ENCODE assay signal across 16 mouse cellular contexts in the genomic region with DNA sequence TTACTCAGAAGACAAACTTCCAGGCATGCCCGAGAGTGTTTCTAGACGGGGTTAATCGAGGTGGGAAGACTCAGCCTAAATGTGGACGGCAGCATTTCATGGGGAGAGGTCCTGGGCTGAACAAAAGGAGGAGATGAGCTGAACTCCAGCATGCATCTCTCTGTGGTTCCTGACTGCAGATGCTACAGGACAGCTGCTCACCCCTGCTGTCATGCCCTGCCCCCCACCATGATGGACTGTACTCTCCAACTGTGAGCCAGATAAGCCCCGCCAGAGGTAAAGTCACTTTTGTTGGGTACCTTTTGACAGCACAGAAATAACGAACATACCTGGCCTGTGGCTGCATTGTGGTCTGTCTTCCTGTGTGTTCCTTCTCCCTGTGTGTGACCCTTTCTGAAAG. TPM values are rescaled to one million over a fixed set of nuclear protein-coding genes. Genes with fewer than 3 reads are reported as not detected.
DNase-seq lines count a peak whose midpoint lies in the region; TF ChIP-seq lines count a peak whose summit lies in the region.
"Had no signal": no experiment of that assay in that cellular context is flagged by ENCODE, and none has a peak within 500 bp of the region (broad histone marks: within the 10 kb centered on the region; RNA-seq: fewer than 3 reads in every experiment).

No protein-coding gene starts in this region.

- H3K4me2 ChIP-seq in myocyte (ENCODE audit: low read depth) = no peak overlapping the region

- no peak overlapping the region for H3K4me3 ChIP-seq in myocyte

- H3K27me3 ChIP-seq in myocyte (ENCODE audit: control insufficient read depth, insufficient read depth, insufficient read length) = no peaks in the 10 kb centered on the region
- H3K27me3 ChIP-seq: CH12.LX, Patski had no signal

- no peaks in the 10 kb centered on the region for H3K36me3 ChIP-seq in myocyte (ENCODE audit: control insufficient read depth, insufficient read depth)
- H3K36me3 ChIP-seq: G1E had no signal

- no peak for DNase-seq in thymus, postnatal 0 days (ENCODE audit: low spot score)
- DNase-seq: adrenal gland, adult 2 months; adrenal gland, adult 8-10 months; adrenal gland, postnatal 10 days; adrenal gland, postnatal 14 days; adrenal gland, postnatal 25 days; adrenal gland, postnatal 36 days; B cell, adult 2 months; cerebellum, adult 11 months; cerebellum, adult 11-12 months; cerebellum, adult 18-20 months; cerebellum, adult 2 months had no signal

- TF ChIP-seq POLR2A in myocyte (IDR thresholded peaks at IDR 0.05; ENCODE audit: insufficient read length, low read depth) = no peak

- no peaks in the 10 kb centered on the region for H3K79me2 ChIP-seq in myocyte (ENCODE audit: control insufficient read depth, insufficient read depth)

- H3ac ChIP-seq in myocyte (ENCODE audit: control insufficient read depth, insufficient read length) = no peak overlapping the region

TF ChIP-seq in myocyte, 11 proteins besides CTCF, POLR2A, EP300 and RAD21:
- TF ChIP-seq SRF (IDR thresholded peaks at IDR 0.05; ENCODE audit: control insufficient read depth, insufficient read length, low read depth) (no peak), MYOG (IDR thresholded peaks at IDR 0.05; ENCODE audit: control insufficient read depth in 1 of 3, insufficient read depth in 1 of 3, insufficient read length in 2 of 3, low read depth in 2 of 3) (peak in 2 of 3 experiments; percentile 44 to 70), MAX (IDR thresholded peaks at IDR 0.05; ENCODE audit: low read depth) (no peak), MYOD1 (IDR thresholded peaks at IDR 0.05; ENCODE audit: control insufficient read depth in 1 of 3, insufficient read length in 2 of 3, low read depth in 2 of 3) (peak in 2 of 3 experiments; percentile 61 to 87), USF1 (IDR thresholded peaks at IDR 0.05; ENCODE audit: low read depth) (no peak), E2F4 (IDR thresholded peaks at IDR 0.05; ENCODE audit: insufficient read depth) (no peak), POLR2AphosphoS2 (IDR thresholded peaks at IDR 0.05; ENCODE audit: insufficient read length, low read depth) (no peak), TCF12 (IDR thresholded peaks at IDR 0.05; ENCODE audit: insufficient read depth, poor library complexity, severe bottlenecking) (peak; percentile 11)

RNA-seq across cellular contexts. Expression of gene Nek2, which starts 15.5 kb away (rescaled TPM):
- polyA plus RNA-seq in myocyte (2012; fragmentation: generic; extraction: Trizol) = 21.2 TPM
- polyA plus RNA-seq in thymus, postnatal 0 days (2015; fragmentation: Nextera tagmentation; extraction: Ambion mirVana) = 49.8 and 53.1 TPM in 2 replicates
